In the genomic region with DNA sequence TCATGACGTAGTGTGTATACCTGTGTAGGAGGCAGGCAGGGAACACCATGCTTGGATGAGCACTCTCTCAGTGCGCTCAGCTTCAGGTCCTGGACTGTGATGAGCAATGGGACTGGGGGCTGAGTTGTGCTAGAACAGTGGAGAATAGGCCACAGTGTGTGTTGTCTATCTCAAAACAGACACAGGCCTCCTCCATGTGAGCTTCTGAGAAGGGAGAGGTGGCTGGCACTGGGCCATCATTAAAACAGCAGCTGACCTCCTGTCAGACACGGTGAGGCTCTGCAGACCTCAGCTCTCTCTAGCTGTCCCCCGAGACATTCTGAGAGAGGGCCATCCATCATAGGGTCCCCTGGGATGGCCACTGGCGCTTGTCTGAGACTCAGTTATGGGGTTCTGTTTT, we compare ENCODE assay signal across 15 mouse cellular contexts.
A peak's percentile ranks its signal among the peaks of the same experiment; 100 is the strongest.
DNase-seq lines count a peak whose midpoint lies in the region; ATAC-seq lines count a peak whose summit lies in the region.
"Had no signal": no experiment of that assay in that cellular context is flagged by ENCODE, and none has a peak within 500 bp of the region (broad histone marks: within the 10 kb centered on the region; RNA-seq: fewer than 3 reads in every experiment).

No protein-coding gene starts in this region.

- no peaks in the 10 kb centered on the region for H3K27me3 ChIP-seq in kidney, embryonic 14.5 days (ENCODE audit: control insufficient read depth, insufficient read depth, low read length)
- H3K27me3 ChIP-seq: forebrain, embryonic 15.5 days had no signal

- ATAC-seq in kidney, embryonic 14.5 days (ENCODE audit: low FRiP score, low TSS enrichment): peak; percentile 47; the same call in 1 of the 2 replicates
- no peak for ATAC-seq in activated CD4-positive, CD25-positive, alpha-beta regulatory T cell, adult 4 months
- ATAC-seq: forebrain, embryonic 15.5 days; inflammation-experienced regulatory T-cells, adult 6 months had no signal

- H3K36me3 ChIP-seq in kidney, embryonic 14.5 days (ENCODE audit: control insufficient read depth, insufficient read depth, low read length): no peaks in the 10 kb centered on the region
- H3K36me3 ChIP-seq: forebrain, embryonic 15.5 days; limb, embryonic 10.5 days had no signal

- H3K9me3 ChIP-seq in kidney, embryonic 14.5 days (ENCODE audit: control insufficient read depth, low read length): no peaks in the 10 kb centered on the region
- H3K9me3 ChIP-seq: forebrain, embryonic 15.5 days; limb, embryonic 10.5 days had no signal

- H3K9ac ChIP-seq in kidney, embryonic 14.5 days (ENCODE audit: low read depth, low read length): no peak overlapping the region
- H3K9ac ChIP-seq: forebrain, embryonic 15.5 days had no signal

- H3K27ac ChIP-seq in kidney, embryonic 14.5 days (ENCODE audit: low read depth, low read length): no peak overlapping the region
- H3K27ac ChIP-seq: forebrain, embryonic 15.5 days; limb, embryonic 10.5 days had no signal

- H3K4me2 ChIP-seq in kidney, embryonic 14.5 days (replicated peaks; ENCODE audit: low read depth, low read length): no peak overlapping the region
- H3K4me2 ChIP-seq: forebrain, embryonic 15.5 days had no signal

- no peak overlapping the region for H3K4me3 ChIP-seq in kidney, embryonic 14.5 days (ENCODE audit: low read length)
- H3K4me3 ChIP-seq: forebrain, embryonic 15.5 days; limb, embryonic 10.5 days had no signal

- WGBS in kidney, embryonic 14.5 days: 54% methylated on average over 5 of the region's 5 CpGs

- DNase-seq in embryo, embryonic 10.5 days (ENCODE audit: low spot score): peak; percentile 11
- DNase-seq in embryo, embryonic 11 days: no peak
- no peak for DNase-seq in kidney, adult 11 months
- DNase-seq in retina, embryonic 14.5 days (ENCODE audit: low spot score): peak; percentile 55
- DNase-seq in retina, postnatal 1 day: no peak
- DNase-seq in urinary bladder, postnatal 4 days (ENCODE audit: low spot score in 2 of 2): no peak
- DNase-seq: cerebellum, adult 11-12 months; gastrocnemius, postnatal 25 days; lung, adult 2 months; right cerebral cortex, postnatal 4 days had no signal

- peaks cover 7% of the 10 kb centered on the region; the same call in 1 of the 2 replicates for H3K4me1 ChIP-seq in kidney, embryonic 14.5 days (ENCODE audit: control insufficient read depth, insufficient read depth, low read length)

Comparison
In these comparisons a context has a peak if more than half of its experiments do, and no peak if none do; other contexts are left out.
1. DNase-seq: peak in embryo, embryonic 10.5 days (single experiment) and retina, embryonic 14.5 days (single experiment); none in embryo, embryonic 11 days (single experiment), kidney, adult 11 months (single experiment), retina, postnatal 1 day (single experiment) and urinary bladder, postnatal 4 days (0 of 2).